Mouse (Mus musculus) lung, postnatal 10 days (tissue): ENCODE measurements at regions not wholly inside any gene's neighbourhood (a gene's known extent, or its start where the extent isn't known, plus 50 kb on each side); places are given as distances from the start of the nearest gene placed in this dataset.
A peak's percentile ranks its signal among the peaks of the same experiment; 100 is the strongest.
"Not testable (repeated sequence)": the region's sequence is repeated elsewhere in the genome, so short reads cannot be mapped to it uniquely, and the experiment has no call there.

ENCODE experiments used
- DNase-seq: peaks from one replicate; pipeline ENCODE4 v3.0.0; 2021

DNA sequence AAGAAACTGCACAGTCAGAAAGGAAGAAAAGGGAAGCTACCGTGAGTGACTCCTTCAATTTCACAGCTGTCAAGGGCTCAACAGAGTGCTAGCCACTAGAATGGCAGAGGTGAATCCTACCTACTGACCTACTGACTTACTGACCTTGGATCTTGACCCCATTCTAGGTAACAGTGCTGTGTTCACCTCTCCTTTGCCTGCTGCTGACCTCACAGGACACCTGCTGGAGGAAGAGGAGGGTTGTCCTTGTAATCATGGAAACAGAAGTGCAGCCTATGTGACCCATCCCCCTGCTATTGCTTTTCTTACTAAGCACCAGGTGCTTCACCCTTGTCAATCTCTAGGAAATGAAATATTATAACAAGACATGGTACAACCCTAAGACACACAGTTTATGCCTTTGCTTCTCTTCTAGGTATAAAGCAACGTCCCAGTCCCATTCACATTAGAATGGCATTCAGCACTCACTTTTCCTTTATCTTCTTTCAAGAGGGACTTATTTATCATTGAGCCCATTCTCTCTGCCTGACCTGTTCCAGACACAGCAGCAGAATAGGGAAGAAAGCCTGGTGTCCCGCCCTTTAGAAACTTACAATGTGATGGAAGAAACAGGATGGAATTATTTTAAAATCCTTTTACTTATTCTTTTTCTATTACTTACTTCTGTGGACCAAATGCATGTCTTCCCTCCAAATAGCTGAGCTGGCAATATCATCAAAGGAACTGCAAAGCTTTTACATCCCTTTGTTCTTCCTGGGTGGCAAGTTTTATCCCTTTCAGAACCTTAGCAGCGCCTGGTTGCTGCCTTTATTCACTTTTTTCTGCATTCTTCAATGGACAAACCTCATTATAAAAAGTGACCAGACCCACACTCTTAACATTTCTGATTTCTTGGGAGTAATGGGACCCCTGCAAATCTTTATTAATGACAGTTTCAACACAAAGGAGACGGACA is 176.5 kb downstream of the Alg10b start:
- DNase-seq: no peak

DNA sequence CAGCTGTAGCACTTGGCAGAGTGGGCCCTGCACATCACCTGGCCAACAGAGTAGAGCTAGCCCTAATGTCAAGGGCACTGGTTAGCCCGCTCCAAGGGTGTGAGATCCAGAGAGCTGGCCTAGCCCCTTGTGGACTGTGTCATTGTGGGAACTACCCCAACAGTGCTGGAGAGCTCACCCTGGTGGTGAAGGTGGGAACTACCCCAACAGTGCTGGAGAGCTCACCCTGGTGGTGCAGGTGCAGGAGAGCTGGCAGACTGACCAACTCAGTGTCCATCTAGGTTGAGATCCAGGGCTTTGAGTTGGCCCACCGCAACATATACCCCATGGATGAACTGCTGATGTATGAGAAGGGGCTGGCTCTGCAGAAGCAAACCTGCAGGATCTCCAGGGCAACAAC is 196.7 kb downstream of the Alg10b start:
- DNase-seq: peak; percentile 9

DNA sequence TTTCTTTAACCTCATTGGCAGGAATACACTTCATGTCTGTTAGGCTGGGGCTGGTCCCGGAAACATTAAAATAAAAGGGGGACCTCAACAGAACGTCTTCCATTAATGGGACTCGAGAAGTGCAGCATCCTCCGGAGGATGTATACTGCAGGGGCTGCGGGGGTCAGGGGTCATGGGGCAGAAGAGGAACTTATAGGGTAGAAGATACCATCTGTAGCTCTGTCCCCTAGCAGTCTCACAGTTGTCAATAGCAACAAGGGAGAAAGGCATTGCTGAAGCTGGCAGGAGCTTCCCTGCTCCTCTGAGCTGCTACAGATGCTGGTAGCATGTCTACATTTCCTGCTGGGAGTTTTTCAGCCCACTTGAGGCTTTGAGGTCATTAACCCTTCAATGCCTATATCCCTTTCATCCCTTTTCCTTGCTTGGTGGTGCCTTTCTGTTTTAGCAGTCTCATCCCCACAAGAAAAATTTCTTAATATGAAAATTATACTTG is 198.1 kb downstream of the Alg10b start:
- DNase-seq: no peak

DNA sequence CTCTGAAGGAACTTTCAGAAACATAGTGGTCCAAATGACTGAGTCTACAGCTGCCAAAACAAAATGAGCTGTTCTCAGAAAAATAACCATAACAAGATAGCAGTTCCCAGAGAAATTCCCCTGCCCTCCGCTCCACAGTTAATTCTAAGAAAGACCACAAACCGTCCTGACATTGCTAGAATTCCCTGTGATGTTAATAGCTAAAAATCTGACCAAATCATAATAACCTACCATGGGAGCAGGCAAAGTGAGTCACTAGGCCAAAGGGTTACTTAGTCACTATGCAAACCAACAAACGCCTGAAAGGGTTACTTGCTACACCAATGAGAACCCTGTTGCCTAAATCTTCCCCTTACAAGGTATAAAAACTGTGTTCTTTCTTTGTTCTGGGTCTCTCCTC is 206.9 kb downstream of the Alg10b start:
- DNase-seq: not testable (repeated sequence)

DNA sequence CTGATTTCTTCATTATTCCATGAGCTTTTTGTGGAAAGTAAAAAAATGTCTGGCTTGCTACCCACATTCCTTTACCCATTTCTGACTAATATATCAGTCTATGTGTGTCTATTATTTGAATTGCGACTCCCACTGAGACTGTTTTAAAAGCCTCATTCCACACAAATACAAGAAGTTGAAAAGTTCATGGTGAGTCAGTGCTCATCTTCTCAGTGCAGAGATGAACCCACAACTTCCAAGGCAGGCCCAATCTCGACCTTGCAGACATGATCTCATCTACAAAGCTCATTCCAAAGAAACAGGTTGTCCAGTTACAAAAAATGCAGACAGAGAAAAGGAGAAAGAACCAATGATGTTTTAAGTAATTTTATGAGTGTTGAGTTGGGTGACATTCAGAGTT is 208.0 kb downstream of the Alg10b start:
- DNase-seq: no peak

DNA sequence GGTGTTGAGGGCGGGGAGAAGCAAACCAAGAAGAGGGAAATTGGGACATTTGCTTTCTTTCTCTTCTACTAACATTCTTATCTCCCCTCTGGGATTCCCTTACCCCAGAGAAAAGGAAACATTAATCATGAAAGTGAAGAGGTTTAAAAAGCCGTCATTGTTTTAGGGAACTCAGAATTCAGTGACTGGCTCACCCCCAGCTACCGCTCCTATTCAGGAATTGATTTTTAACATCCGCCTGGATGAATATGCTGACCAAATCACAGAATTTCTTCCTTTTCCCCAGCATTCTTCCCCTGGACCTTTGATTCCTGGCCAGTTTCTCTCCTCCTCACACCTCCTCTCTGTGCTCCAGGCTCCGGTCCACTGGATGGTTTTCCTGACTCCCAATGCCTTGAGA is 211.2 kb downstream of the Alg10b start:
- DNase-seq: no peak
